Mouse (Mus musculus) heart, postnatal 14 days (tissue): ENCODE data around the gene Sowahd. TPM values are rescaled to one million over a fixed set of nuclear protein-coding genes. Genes with fewer than 3 reads are reported as not detected.

Experiments used
- DNase-seq, 2 experiments: peaks; one replicate each; pipeline ENCODE4 v3.0.0; 2021 to 2022
- intact Hi-C: fragments of 180-260 bp; cut with DNase I; formaldehyde crosslinking; loops from one replicate; pipeline ENCODE4 v1.15.1; 2025
- total RNA-seq, 2 experiments: library from RNA; stranded (reverse); gene quantifications; 2 replicates each; pipeline ENCODE4 v1.2.3; 2021

The Sowahd gene
- total RNA-seq, 2 experiments from 2014 or later: not detected

- intact Hi-C loops: no loop called here
- no peak for DNase-seq
Observed at GRCm38 (mm10) chrX:37088778-37089177, 40.1 kb downstream of the Sowahd start.

GRCm38 (mm10) chrX:37091457-37091856, 42.8 kb downstream of the Sowahd start:
- no peak for DNase-seq
- intact Hi-C loops: no loop called here

GRCm38 (mm10) chrX:37095106-37095768, 46.6 kb downstream of the Sowahd start:
- intact Hi-C loops: no loop called here
- no peak for DNase-seq

- intact Hi-C loops: no loop called here
- no peak for DNase-seq
Observed at GRCm38 (mm10) chrX:37098681-37099080, 50.0 kb downstream of the Sowahd start.

Other genes starting within 250 kb of the Sowahd start
- 10 to 100 TPM; 75.9 to 77.4 TPM for gene Ube2a, start 174.9 kb upstream of the Sowahd start, total RNA-seq
- gene C330007P06Rik, start 174.7 kb upstream of the Sowahd start, total RNA-seq: 10 to 100 TPM; 16.3 to 17.4 TPM
- gene Nkrf, start 145.9 kb upstream of the Sowahd start, total RNA-seq: 1 to 10 TPM; 3.4 to 3.8 TPM
- gene Sept6, start 57.1 kb upstream of the Sowahd start, total RNA-seq: 10 to 100 TPM in 1 of 2 experiments, 1 to 10 TPM in 1; 7.8 to 11.4 TPM
- gene Rpl39, start 36.6 kb downstream of the Sowahd start, total RNA-seq: 100 to 1,000 TPM; 332 to 382 TPM
- gene Upf3b, start 61.5 kb downstream of the Sowahd start, total RNA-seq: 10 to 100 TPM in 1 of 2 experiments, 1 to 10 TPM in 1; 6.7 to 10.2 TPM
- 10 to 100 TPM in 1 of 2 experiments, 1 to 10 TPM in 1; 9.3 to 11.2 TPM for gene Nkap, start 78.0 kb downstream of the Sowahd start, total RNA-seq
- not detected for gene Akap14, start 120.0 kb downstream of the Sowahd start, total RNA-seq
- gene Ndufa1, start 142.3 kb downstream of the Sowahd start, total RNA-seq: 100 to 1,000 TPM; 877 to 921 TPM
- 1 to 10 TPM; 1.9 to 2.1 TPM for gene Rnf113a1, start 142.4 kb downstream of the Sowahd start, total RNA-seq
- not detected for gene Gm9, start 162.2 kb downstream of the Sowahd start, total RNA-seq
- gene Rhox1, start 173.4 kb downstream of the Sowahd start, total RNA-seq: not detected
- not detected for gene Rhox2a, start 196.1 kb downstream of the Sowahd start, total RNA-seq
- not detected for gene Rhox3a, start 201.1 kb downstream of the Sowahd start, total RNA-seq
- not detected for gene Rhox4a, start 216.5 kb downstream of the Sowahd start, total RNA-seq